Mouse (Mus musculus): Measurements from ENCODE around the gene Gstm3. TPM values are rescaled to one million over a fixed set of nuclear protein-coding genes. Genes with fewer than 3 reads are reported as not detected.

The Gstm3 gene
- polyA plus RNA-seq, 1 experiment from 2014 or later = 183 TPM

- Histone ChIP-seq H3K4me2 (ENCODE audit: low read depth, low read length) (no peak overlapping the region), H3K4me1 (ENCODE audit: control insufficient read depth, insufficient read depth, low read length) (no peaks in the 10 kb centered on the region), H3K9ac (ENCODE audit: low read depth, low read length) (no peak overlapping the region), H3K9me3 (ENCODE audit: control insufficient read depth, low read length) (no peaks in the 10 kb centered on the region), H3K27ac (ENCODE audit: low read length) (no peak overlapping the region), H3K27me3 (replicated peaks; ENCODE audit: control insufficient read depth, insufficient read depth, low read length) (no peaks in the 10 kb centered on the region), H3K36me3 (ENCODE audit: control insufficient read depth, insufficient read depth, low read length) (no peaks in the 10 kb centered on the region), H3K4me3 (ENCODE audit: low read length) (no peak overlapping the region)
- WGBS = 73% methylated on average over 4 of the region's 4 CpGs
- no peak for ATAC-seq
Measured at GRCm38 (mm10) chr3:107939830-107940229, 29.3 kb downstream of the Gstm3 start.

GRCm38 (mm10) chr3:107939403-107939802, 29.7 kb downstream of the Gstm3 start:
- Histone ChIP-seq H3K9me3 (ENCODE audit: control insufficient read depth, low read length) (no peaks in the 10 kb centered on the region), H3K27me3 (replicated peaks; ENCODE audit: control insufficient read depth, insufficient read depth, low read length) (no peaks in the 10 kb centered on the region), H3K4me3 (ENCODE audit: low read length) (no peak overlapping the region), H3K9ac (ENCODE audit: low read depth, low read length) (no peak overlapping the region), H3K4me1 (ENCODE audit: control insufficient read depth, insufficient read depth, low read length) (no peaks in the 10 kb centered on the region), H3K27ac (ENCODE audit: low read length) (no peak overlapping the region), H3K36me3 (ENCODE audit: control insufficient read depth, insufficient read depth, low read length) (no peaks in the 10 kb centered on the region), H3K4me2 (ENCODE audit: low read depth, low read length) (no peak overlapping the region)
- WGBS = 43% methylated on average over 3 of the region's 3 CpGs
- peak; percentile 30 for ATAC-seq

GRCm38 (mm10) chr3:107935888-107936287, 33.2 kb downstream of the Gstm3 start:
- WGBS = 45% methylated on average over 3 of the region's 3 CpGs
- H3K36me3 ChIP-seq (ENCODE audit: control insufficient read depth, insufficient read depth, low read length) = no peaks in the 10 kb centered on the region
- H3K4me3 ChIP-seq (ENCODE audit: low read length) = no peak overlapping the region
- H3K9ac ChIP-seq (ENCODE audit: low read depth, low read length) = no peak overlapping the region
- no peak overlapping the region for H3K4me2 ChIP-seq (ENCODE audit: low read depth, low read length)
- no peak for ATAC-seq
- no peaks in the 10 kb centered on the region for H3K9me3 ChIP-seq (ENCODE audit: control insufficient read depth, low read length)
- H3K27me3 ChIP-seq (replicated peaks; ENCODE audit: control insufficient read depth, insufficient read depth, low read length) = no peaks in the 10 kb centered on the region
- H3K27ac ChIP-seq (ENCODE audit: low read length) = no peak overlapping the region
- 0 out of 2 replicates have a peak, but pooled peaks cover 4% of the 10 kb centered on the region for H3K4me1 ChIP-seq (ENCODE audit: control insufficient read depth, insufficient read depth, low read length)

GRCm38 (mm10) chr3:107935268-107935667, 33.8 kb downstream of the Gstm3 start:
- 0 out of 2 replicates have a peak, but pooled peaks cover 4% of the 10 kb centered on the region for H3K4me1 ChIP-seq (ENCODE audit: control insufficient read depth, insufficient read depth, low read length)
- H3K36me3 ChIP-seq (ENCODE audit: control insufficient read depth, insufficient read depth, low read length) = no peaks in the 10 kb centered on the region
- no peak for ATAC-seq
- WGBS = 88% methylated on average over 3 of the region's 3 CpGs
- H3K4me2 ChIP-seq (ENCODE audit: low read depth, low read length) = no peak overlapping the region
- no peak overlapping the region for H3K4me3 ChIP-seq (ENCODE audit: low read length)
- no peak overlapping the region for H3K9ac ChIP-seq (ENCODE audit: low read depth, low read length)
- no peaks in the 10 kb centered on the region for H3K9me3 ChIP-seq (ENCODE audit: control insufficient read depth, low read length)
- no peaks in the 10 kb centered on the region for H3K27me3 ChIP-seq (replicated peaks; ENCODE audit: control insufficient read depth, insufficient read depth, low read length)
- no peak overlapping the region for H3K27ac ChIP-seq (ENCODE audit: low read length)

GRCm38 (mm10) chr3:107932128-107932527, 37.0 kb downstream of the Gstm3 start:
- no peak overlapping the region for H3K4me2 ChIP-seq (ENCODE audit: low read depth, low read length)
- no peaks in the 10 kb centered on the region for H3K9me3 ChIP-seq (ENCODE audit: control insufficient read depth, low read length)
- H3K27ac ChIP-seq (ENCODE audit: low read length) = no peak overlapping the region
- H3K4me1 ChIP-seq (ENCODE audit: control insufficient read depth, insufficient read depth, low read length) = 0 out of 2 replicates have a peak, but pooled peaks cover 6% of the 10 kb centered on the region
- H3K36me3 ChIP-seq (ENCODE audit: control insufficient read depth, insufficient read depth, low read length) = no peaks in the 10 kb centered on the region
- H3K4me3 ChIP-seq (ENCODE audit: low read length) = no peak overlapping the region
- H3K9ac ChIP-seq (ENCODE audit: low read depth, low read length) = no peak overlapping the region
- WGBS = 63% methylated on average over 6 of the region's 6 CpGs
- peak; percentile 66 for ATAC-seq
- no peaks in the 10 kb centered on the region for H3K27me3 ChIP-seq (replicated peaks; ENCODE audit: control insufficient read depth, insufficient read depth, low read length)

- 0 out of 2 replicates have a peak, but pooled peaks cover 6% of the 10 kb centered on the region for H3K4me1 ChIP-seq (ENCODE audit: control insufficient read depth, insufficient read depth, low read length)
- peak within 1 kb of the TSS; percentile 62 for H3K9ac ChIP-seq (ENCODE audit: low read depth, low read length)
- H3K4me3 ChIP-seq (ENCODE audit: low read length) = peak within 1 kb of the TSS; percentile 34
- ATAC-seq = peak; percentile 97
- H3K27ac ChIP-seq (ENCODE audit: low read length) = peak within 1 kb of the TSS; percentile 62
- peak within 1 kb of the TSS; percentile 63 for H3K4me2 ChIP-seq (ENCODE audit: low read depth, low read length)
- no peaks in the 10 kb centered on the region for H3K9me3 ChIP-seq (ENCODE audit: control insufficient read depth, low read length)
- no peaks in the 10 kb centered on the region for H3K36me3 ChIP-seq (ENCODE audit: control insufficient read depth, insufficient read depth, low read length)
- WGBS = 5% methylated on average over 10 of the region's 10 CpGs
- H3K27me3 ChIP-seq (replicated peaks; ENCODE audit: control insufficient read depth, insufficient read depth, low read length) = no peaks in the 10 kb centered on the region
Measured at GRCm38 (mm10) chr3:107931670-107932069, 37.4 kb downstream of the Gstm3 start, which contains the start of gene Gstm7. Gene Gstm7, minus strand, starts transcription at chr3:107931817.

- Histone ChIP-seq H3K4me3 (ENCODE audit: low read length) (peak overlapping the region; percentile 34), H3K9ac (ENCODE audit: low read depth, low read length) (peak overlapping the region; percentile 62), H3K4me2 (ENCODE audit: low read depth, low read length) (peak overlapping the region; percentile 63), H3K27me3 (replicated peaks; ENCODE audit: control insufficient read depth, insufficient read depth, low read length) (no peaks in the 10 kb centered on the region), H3K27ac (ENCODE audit: low read length) (peak overlapping the region; percentile 62), H3K36me3 (ENCODE audit: control insufficient read depth, insufficient read depth, low read length) (no peaks in the 10 kb centered on the region), H3K9me3 (ENCODE audit: control insufficient read depth, low read length) (no peaks in the 10 kb centered on the region), H3K4me1 (ENCODE audit: control insufficient read depth, insufficient read depth, low read length) (0 out of 2 replicates have a peak, but pooled peaks cover 6% of the 10 kb centered on the region)
- WGBS = 59% methylated on average over 2 of the region's 2 CpGs
- ATAC-seq = no peak
Measured at GRCm38 (mm10) chr3:107931134-107931533, 37.9 kb downstream of the Gstm3 start.

- Histone ChIP-seq H3K9me3 (ENCODE audit: control insufficient read depth, low read length) (no peaks in the 10 kb centered on the region), H3K4me1 (ENCODE audit: control insufficient read depth, insufficient read depth, low read length) (0 out of 2 replicates have a peak, but pooled peaks cover 6% of the 10 kb centered on the region), H3K4me2 (ENCODE audit: low read depth, low read length) (no peak overlapping the region), H3K9ac (ENCODE audit: low read depth, low read length) (no peak overlapping the region), H3K27ac (ENCODE audit: low read length) (no peak overlapping the region), H3K27me3 (replicated peaks; ENCODE audit: control insufficient read depth, insufficient read depth, low read length) (no peaks in the 10 kb centered on the region), H3K4me3 (ENCODE audit: low read length) (no peak overlapping the region), H3K36me3 (ENCODE audit: control insufficient read depth, insufficient read depth, low read length) (no peaks in the 10 kb centered on the region)
- ATAC-seq = no peak
- WGBS = 73% methylated on average over 4 of the region's 4 CpGs
Measured at GRCm38 (mm10) chr3:107929731-107930130, 39.4 kb downstream of the Gstm3 start.

GRCm38 (mm10) chr3:107929243-107929642, 39.8 kb downstream of the Gstm3 start:
- no peak overlapping the region for H3K27ac ChIP-seq (ENCODE audit: low read length)
- no peaks in the 10 kb centered on the region for H3K36me3 ChIP-seq (ENCODE audit: control insufficient read depth, insufficient read depth, low read length)
- no peaks in the 10 kb centered on the region for H3K27me3 ChIP-seq (replicated peaks; ENCODE audit: control insufficient read depth, insufficient read depth, low read length)
- H3K9me3 ChIP-seq (ENCODE audit: control insufficient read depth, low read length) = no peaks in the 10 kb centered on the region
- ATAC-seq = no peak
- H3K4me1 ChIP-seq (ENCODE audit: control insufficient read depth, insufficient read depth, low read length) = 0 out of 2 replicates have a peak, but pooled peaks cover 6% of the 10 kb centered on the region
- H3K9ac ChIP-seq (ENCODE audit: low read depth, low read length) = no peak overlapping the region
- H3K4me3 ChIP-seq (ENCODE audit: low read length) = no peak overlapping the region
- no peak overlapping the region for H3K4me2 ChIP-seq (ENCODE audit: low read depth, low read length)
- WGBS = 81% methylated on average over 4 of the region's 4 CpGs

- H3K27me3 ChIP-seq (replicated peaks; ENCODE audit: control insufficient read depth, insufficient read depth, low read length) = no peaks in the 10 kb centered on the region
- ATAC-seq = no peak
- no peak overlapping the region for H3K9ac ChIP-seq (ENCODE audit: low read depth, low read length)
- 84% methylated on average over 11 of the region's 11 CpGs for WGBS
- no peaks in the 10 kb centered on the region for H3K9me3 ChIP-seq (ENCODE audit: control insufficient read depth, low read length)
- no peak overlapping the region for H3K27ac ChIP-seq (ENCODE audit: low read length)
- H3K4me3 ChIP-seq (ENCODE audit: low read length) = no peak overlapping the region
- 0 out of 2 replicates have a peak, but pooled peaks cover 6% of the 10 kb centered on the region for H3K4me1 ChIP-seq (ENCODE audit: control insufficient read depth, insufficient read depth, low read length)
- H3K36me3 ChIP-seq (ENCODE audit: control insufficient read depth, insufficient read depth, low read length) = no peaks in the 10 kb centered on the region
- H3K4me2 ChIP-seq (ENCODE audit: low read depth, low read length) = no peak overlapping the region
Measured at GRCm38 (mm10) chr3:107928691-107929090, 40.4 kb downstream of the Gstm3 start.
